Mouse (Mus musculus) hindbrain, embryonic 11.5 days (tissue): ENCODE measurements at regions not wholly inside any gene's neighbourhood (a gene's known extent, or its start where the extent isn't known, plus 50 kb on each side); places are given as distances from the start of the nearest gene placed in this dataset.

Experiments
- ATAC-seq: fragments of 200-750 bp; cut with Nextera tagmentation; 2 replicates; pipeline ENCODE4 v1.8.0; 2017; ENCODE audit warnings: mild to moderate bottlenecking, moderate TSS enrichment, moderate library complexity; ENCODE audit not compliant: low FRiP score
- DNase-seq: peaks from one replicate; pipeline ENCODE4 v3.0.0-alpha.2; 2015; ENCODE audit warnings: low spot score
- H3K27ac ChIP-seq: fragments of 300-500 bp; sonication (generic); 2 replicates; pipeline ENCODE4 v1.5.1; 2014; ENCODE audit warnings: mild to moderate bottlenecking, low read depth, low read length
- H3K27me3 ChIP-seq: fragments of 300-500 bp; sonication (generic); 2 replicates; pipeline ENCODE4 v1.6.1; 2014; ENCODE audit warnings: mild to moderate bottlenecking, low read length, moderate library complexity, mixed read lengths; ENCODE audit not compliant: control insufficient read depth, insufficient read depth
- H3K36me3 ChIP-seq: fragments of 300-500 bp; sonication (generic); 2 replicates; pipeline ENCODE4 v1.6.1; 2014; ENCODE audit warnings: mild to moderate bottlenecking, low read length, moderate library complexity, mixed read lengths; ENCODE audit not compliant: control insufficient read depth, insufficient read depth
- H3K4me1 ChIP-seq: fragments of 300-500 bp; sonication (generic); replicated peaks from 2 replicates; pipeline ENCODE4 v1.6.1; 2014; ENCODE audit warnings: low read length, mixed read lengths; ENCODE audit not compliant: control insufficient read depth, insufficient read depth
- H3K4me2 ChIP-seq: fragments of 300-500 bp; sonication (generic); replicated peaks from 2 replicates; pipeline ENCODE4 v1.6.1; 2014; ENCODE audit warnings: mild to moderate bottlenecking, low read depth, low read length
- H3K4me3 ChIP-seq: fragments of 300-500 bp; sonication (generic); 2 replicates; pipeline ENCODE4 v1.5.1; 2014; ENCODE audit warnings: low read depth, low read length
- H3K9ac ChIP-seq: fragments of 300-500 bp; sonication (generic); 2 replicates; pipeline ENCODE4 v1.6.1; 2014; ENCODE audit warnings: low read depth, low read length
- H3K9me3 ChIP-seq: fragments of 300-500 bp; sonication (generic); 2 replicates; pipeline ENCODE4 v1.6.1; 2016; ENCODE audit warnings: low read length; ENCODE audit not compliant: control insufficient read depth
- WGBS: fragments of 180-500 bp; shearing (Covaris S2); extraction: QIAGEN DNeasy Blood & Tissue Kit; methylation state at CpG from one replicate; pipeline ENCODE4 v1.1.7; 2014; 5-methylcytosine and 5-hydroxymethylcytosine counted together

GRCm38 (mm10) chr12:35703479-35703878 lies 168.6 kb upstream of the Ahr start:
- ATAC-seq = no peak
- DNase-seq = no peak
- Histone ChIP-seq H3K4me1 (no peaks in the 10 kb centered on the region), H3K4me2 (no peak overlapping the region), H3K4me3 (no peak overlapping the region), H3K9ac (no peak overlapping the region), H3K27me3 (no peaks in the 10 kb centered on the region), H3K36me3 (no peaks in the 10 kb centered on the region), H3K9me3 (no peaks in the 10 kb centered on the region), H3K27ac (no peak overlapping the region)
- WGBS = 87% methylated on average over 2 of the region's 2 CpGs

- H3K9ac ChIP-seq = no peak overlapping the region
Observed at GRCm38 (mm10) chr12:35702674-35703073, 167.8 kb upstream of the Ahr start.

GRCm38 (mm10) chr12:35694253-35694652 lies 159.4 kb upstream of the Ahr start:
- Histone ChIP-seq H3K27ac (no peak overlapping the region), H3K36me3 (no peaks in the 10 kb centered on the region), H3K4me1 (no peaks in the 10 kb centered on the region), H3K27me3 (no peaks in the 10 kb centered on the region), H3K4me3 (no peak overlapping the region), H3K4me2 (no peak overlapping the region), H3K9me3 (no peaks in the 10 kb centered on the region), H3K9ac (no peak overlapping the region)
- WGBS = 79% methylated on average over 3 of the region's 3 CpGs
- DNase-seq (no peak), ATAC-seq (no peak)

More at GRCm38 (mm10) chr12:35702674-35703073, 167.8 kb upstream of the Ahr start:
- H3K9me3 ChIP-seq = no peaks in the 10 kb centered on the region
- no peak overlapping the region for H3K4me2 ChIP-seq
- ATAC-seq (no peak), DNase-seq (no peak)
- H3K27ac ChIP-seq = no peak overlapping the region
- no peak overlapping the region for H3K4me3 ChIP-seq
- no peaks in the 10 kb centered on the region for H3K36me3 ChIP-seq
- 81% methylated on average over 7 of the region's 7 CpGs for WGBS
- no peaks in the 10 kb centered on the region for H3K4me1 ChIP-seq
- H3K27me3 ChIP-seq = no peaks in the 10 kb centered on the region

- no peaks in the 10 kb centered on the region for H3K9me3 ChIP-seq
- H3K4me1 ChIP-seq = no peaks in the 10 kb centered on the region
- 73% methylated on average over 3 of the region's 3 CpGs for WGBS
- H3K9ac ChIP-seq = no peak overlapping the region
- H3K27ac ChIP-seq = no peak overlapping the region
- no peak overlapping the region for H3K4me3 ChIP-seq
- DNase-seq (no peak), ATAC-seq (no peak)
- H3K27me3 ChIP-seq = no peaks in the 10 kb centered on the region
- H3K4me2 ChIP-seq = no peak overlapping the region
- H3K36me3 ChIP-seq = no peaks in the 10 kb centered on the region
Observed at GRCm38 (mm10) chr12:35690914-35691313, 156.1 kb upstream of the Ahr start.

- DNase-seq (no peak), ATAC-seq (no peak)
- Histone ChIP-seq H3K4me2 (no peak overlapping the region), H3K4me3 (no peak overlapping the region), H3K9ac (no peak overlapping the region), H3K4me1 (no peaks in the 10 kb centered on the region), H3K9me3 (no peaks in the 10 kb centered on the region), H3K36me3 (no peaks in the 10 kb centered on the region), H3K27me3 (no peaks in the 10 kb centered on the region), H3K27ac (no peak overlapping the region)
- WGBS = 91% methylated on average over 2 of the region's 2 CpGs
Observed at GRCm38 (mm10) chr12:35686231-35686630, 151.4 kb upstream of the Ahr start.

- H3K9me3 ChIP-seq = no peaks in the 10 kb centered on the region
- no peak overlapping the region for H3K4me2 ChIP-seq
- H3K36me3 ChIP-seq = no peaks in the 10 kb centered on the region
- DNase-seq (no peak), ATAC-seq (no peak)
- H3K4me1 ChIP-seq = no peaks in the 10 kb centered on the region
- no peaks in the 10 kb centered on the region for H3K27me3 ChIP-seq
- H3K4me3 ChIP-seq = no peak overlapping the region
- no peak overlapping the region for H3K27ac ChIP-seq
- no peak overlapping the region for H3K9ac ChIP-seq
- WGBS = 63% methylated on average over 3 of the region's 3 CpGs
Observed at GRCm38 (mm10) chr12:35685189-35685588, 150.4 kb upstream of the Ahr start.

- Histone ChIP-seq H3K9ac (no peak overlapping the region), H3K36me3 (no peaks in the 10 kb centered on the region), H3K27ac (no peak overlapping the region), H3K27me3 (no peaks in the 10 kb centered on the region), H3K4me3 (no peak overlapping the region), H3K4me2 (no peak overlapping the region), H3K9me3 (no peaks in the 10 kb centered on the region), H3K4me1 (no peaks in the 10 kb centered on the region)
- no peak for DNase-seq
- no peak for ATAC-seq
Observed at GRCm38 (mm10) chr12:35681864-35682449, 147.1 kb upstream of the Ahr start.

- no peak overlapping the region for H3K27ac ChIP-seq
- H3K9ac ChIP-seq = no peak overlapping the region
- no peaks in the 10 kb centered on the region for H3K9me3 ChIP-seq
- no peaks in the 10 kb centered on the region for H3K4me1 ChIP-seq
- no peak overlapping the region for H3K4me2 ChIP-seq
- WGBS = 71% methylated on average over 4 of the region's 4 CpGs
- no peaks in the 10 kb centered on the region for H3K27me3 ChIP-seq
- no peaks in the 10 kb centered on the region for H3K36me3 ChIP-seq
- no peak for DNase-seq
- no peak for ATAC-seq
- no peak overlapping the region for H3K4me3 ChIP-seq
Observed at GRCm38 (mm10) chr12:35679903-35680302, 145.1 kb upstream of the Ahr start.

- WGBS = 86% methylated on average over 2 of the region's 2 CpGs
- Histone ChIP-seq H3K9me3 (no peaks in the 10 kb centered on the region), H3K4me3 (no peak overlapping the region), H3K9ac (no peak overlapping the region), H3K27ac (no peak overlapping the region), H3K27me3 (no peaks in the 10 kb centered on the region), H3K4me1 (no peaks in the 10 kb centered on the region), H3K36me3 (no peaks in the 10 kb centered on the region), H3K4me2 (no peak overlapping the region)
- no peak for ATAC-seq
- DNase-seq = no peak
Observed at GRCm38 (mm10) chr12:35679025-35679424, 144.2 kb upstream of the Ahr start.
